Mouse (Mus musculus) layer of hippocampus, adult 6 months (tissue): Measurements from ENCODE around the gene 4933428M09Rik. TPM values are rescaled to one million over a fixed set of nuclear protein-coding genes. Genes with fewer than 3 reads are reported as not detected.

Experiments
- long read RNA-seq, 2 experiments: library from polyadenylated mRNA; unstranded; transcript quantifications; one replicate each; pipeline ENCODE4 v2.0.0; 2019 to 2020
- polyA plus RNA-seq: library from polyadenylated mRNA; unstranded; fragments of <200 nt; fragmentation: Nextera tagmentation; gene quantifications from 2 replicates; pipeline ENCODE4 v1.2.3, GENCODE M21; 2021

The 4933428M09Rik gene
- polyA plus RNA-seq = not detected in 2 replicates
- long read RNA-seq, experiment 1 = 0 reads
- long read RNA-seq, experiment 2 = 0 reads

GRCm38 (mm10) chrX:139178928-139179327 is at the start of gene 4933428M09Rik:
4933428M09Rik (plus strand) TSS chrX:139179228.

DNA sequence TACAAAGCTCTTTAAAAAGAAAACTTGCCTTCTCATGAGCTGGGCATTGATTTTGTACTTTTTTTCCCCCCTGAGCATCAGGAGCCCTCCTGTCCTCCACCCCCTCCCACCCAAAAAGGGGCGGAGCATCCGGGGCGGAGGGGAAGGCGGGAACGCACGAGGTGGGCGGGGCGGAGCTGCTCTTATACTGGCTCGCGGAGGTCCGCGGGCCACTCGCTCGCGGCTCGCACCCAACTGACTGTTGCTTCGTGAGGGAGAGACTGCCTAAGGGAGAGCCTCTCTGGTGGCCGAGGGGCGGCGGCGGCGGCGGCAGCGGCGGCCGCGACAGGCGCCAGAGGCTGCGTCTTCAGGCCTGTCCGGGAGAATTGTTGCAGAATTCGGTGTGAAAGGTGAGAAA is 30.8 kb downstream of the 4933428M09Rik start, which contains the start of gene Mum1l1:
TSS of gene Mum1l1 (plus strand) at position 214 of the 397 bp plus-strand sequence.

Other genes starting within 250 kb of the 4933428M09Rik start
- gene Serpina7, start 94.0 kb upstream of the 4933428M09Rik start, polyA plus RNA-seq = not detected in 2 replicates
- gene 4930513O06Rik, start 93.0 kb upstream of the 4933428M09Rik start, polyA plus RNA-seq = not detected in 2 replicates
- 4.1 and 5.7 TPM in 2 replicates for gene Mum1l1, start 30.8 kb downstream of the 4933428M09Rik start, polyA plus RNA-seq
- not detected in 2 replicates for gene Trap1a, start 154.5 kb downstream of the 4933428M09Rik start, polyA plus RNA-seq